Mouse (Mus musculus) adrenal gland, postnatal 14 days (tissue): ENCODE measurements at regions not wholly inside any gene's neighbourhood (a gene's known extent, or its start where the extent isn't known, plus 50 kb on each side); places are given as distances from the start of the nearest gene placed in this dataset.
"Not testable (repeated sequence)": the region's sequence is repeated elsewhere in the genome, so short reads cannot be mapped to it uniquely, and the experiment has no call there.

Source experiments
- DNase-seq: peaks from one replicate; pipeline ENCODE4 v3.0.0; 2021; ENCODE audit warnings: mixed read lengths

GRCm38 (mm10) chr17:4024384-4024783, 328.3 kb upstream of the Nox3 start:
- no peak for DNase-seq

- no peak for DNase-seq
Observed at GRCm38 (mm10) chr17:4029202-4029601, 333.1 kb upstream of the Nox3 start.

- no peak for DNase-seq
Observed at GRCm38 (mm10) chr17:4034816-4035360, 338.8 kb upstream of the Nox3 start.

GRCm38 (mm10) chr17:4040104-4040664, 344.1 kb upstream of the Nox3 start:
- DNase-seq = peak; percentile 6

GRCm38 (mm10) chr17:4060186-4060585, 364.1 kb upstream of the Nox3 start:
- DNase-seq = not testable (repeated sequence)

- no peak for DNase-seq
Observed at GRCm38 (mm10) chr17:4073381-4073780, 377.3 kb upstream of the Nox3 start.

GRCm38 (mm10) chr17:4080564-4080963, 384.5 kb upstream of the Nox3 start:
- DNase-seq = no peak

- DNase-seq = no peak
Observed at GRCm38 (mm10) chr17:4094621-4095020, 398.6 kb upstream of the Nox3 start.

GRCm38 (mm10) chr17:4103321-4103720, 407.3 kb upstream of the Nox3 start:
- DNase-seq = no peak

- DNase-seq = peak; percentile 62
Observed at GRCm38 (mm10) chr17:4109263-4109662, 413.2 kb upstream of the Nox3 start.

GRCm38 (mm10) chr17:4113021-4113420, 417.0 kb upstream of the Nox3 start:
- no peak for DNase-seq

GRCm38 (mm10) chr17:4116476-4116875, 420.4 kb upstream of the Nox3 start:
- no peak for DNase-seq

GRCm38 (mm10) chr17:4133678-4134077, 437.6 kb upstream of the Nox3 start:
- DNase-seq = no peak

GRCm38 (mm10) chr17:4163502-4163901, 467.4 kb upstream of the Nox3 start:
- no peak for DNase-seq

GRCm38 (mm10) chr17:4173951-4174361, 477.9 kb upstream of the Nox3 start:
- DNase-seq = peak; percentile 10

GRCm38 (mm10) chr17:4175006-4175405, 478.9 kb upstream of the Nox3 start:
- no peak for DNase-seq

- no peak for DNase-seq
Observed at GRCm38 (mm10) chr17:4176524-4176923, 480.5 kb upstream of the Nox3 start.

- no peak for DNase-seq
Observed at GRCm38 (mm10) chr17:4177485-4178150, 481.6 kb upstream of the Nox3 start.

- no peak for DNase-seq
Observed at GRCm38 (mm10) chr17:4179271-4179670, 483.2 kb upstream of the Nox3 start.

GRCm38 (mm10) chr17:4182106-4182505, 486.0 kb upstream of the Nox3 start:
- DNase-seq = no peak

GRCm38 (mm10) chr17:4186802-4187201, 490.7 kb upstream of the Nox3 start:
- DNase-seq = peak; percentile 4

- no peak for DNase-seq
Observed at GRCm38 (mm10) chr17:4187606-4188005, 491.5 kb upstream of the Nox3 start.

- DNase-seq = no peak
Observed at GRCm38 (mm10) chr17:4196793-4197448, 500.9 kb upstream of the Nox3 start.

GRCm38 (mm10) chr17:4198001-4198400, 501.9 kb upstream of the Nox3 start:
- DNase-seq = no peak
